Mouse (Mus musculus) C2C12 (cell line): ENCODE data around the gene Unc13c. TPM values are rescaled to one million over a fixed set of nuclear protein-coding genes. Genes with fewer than 3 reads are reported as not detected.

ENCODE experiments used
- H3K27me3 ChIP-seq: one replicate; pipeline ENCODE4 v1.6.1; 2011; ENCODE audit not compliant: control insufficient read depth, insufficient read depth, insufficient read length
- H3K36me3 ChIP-seq: one replicate; pipeline ENCODE4 v1.6.1; 2011; ENCODE audit not compliant: control insufficient read depth, insufficient read depth
- H3K4me3 ChIP-seq: one replicate; pipeline ENCODE4 v1.5.1; 2011; ENCODE audit warnings: mild to moderate bottlenecking, control low read depth; ENCODE audit not compliant: poor library complexity, insufficient read depth, severe bottlenecking
- H3K79me2 ChIP-seq: one replicate; pipeline ENCODE4 v1.6.1; 2011; ENCODE audit not compliant: control insufficient read depth, insufficient read depth
- H3K79me3 ChIP-seq: one replicate; pipeline ENCODE4 v1.6.1; 2011; ENCODE audit warnings: low read depth, control low read depth
- H3ac ChIP-seq: one replicate; pipeline ENCODE3; 2011; ENCODE audit warnings: low read depth; ENCODE audit not compliant: control insufficient read depth, insufficient read length
- CEBPB ChIP-seq: IDR thresholded peaks from one replicate; pipeline ENCODE4 v1.6.1; 2011; ENCODE audit warnings: low read depth, mild to moderate bottlenecking, control low read depth, moderate library complexity
- CTCF ChIP-seq: IDR thresholded peaks from one replicate; pipeline ENCODE4 v1.5.1; 2011; ENCODE audit not compliant: control insufficient read depth, insufficient read depth, insufficient read length
- FOSL1 ChIP-seq: IDR thresholded peaks from one replicate; pipeline ENCODE4 v1.8.0; 2011; ENCODE audit warnings: mild to moderate bottlenecking, low read length; ENCODE audit not compliant: poor library complexity, insufficient read depth, severe bottlenecking
- MAX ChIP-seq: IDR thresholded peaks from one replicate; pipeline ENCODE4 v1.6.1; 2011; ENCODE audit warnings: mild to moderate bottlenecking, control low read depth
- MYOD1 ChIP-seq: IDR thresholded peaks from one replicate; pipeline ENCODE4 v1.6.1; 2011; ENCODE audit warnings: low read depth; ENCODE audit not compliant: control insufficient read depth, insufficient read length
- MYOG ChIP-seq: IDR thresholded peaks from one replicate; pipeline ENCODE4 v1.6.1; 2011; ENCODE audit not compliant: control insufficient read depth, insufficient read length; ENCODE audit errors: extremely low read depth
- USF1 ChIP-seq: IDR thresholded peaks from one replicate; pipeline ENCODE4 v1.6.1; 2011; ENCODE audit warnings: low read depth, mild to moderate bottlenecking, control low read depth, moderate library complexity
- polyA plus RNA-seq: library from polyadenylated mRNA; unstranded; fragments of >200 nt; fragmentation: generic; extraction: Trizol; gene quantifications from one replicate; pipeline ENCODE4 v1.2.1, GENCODE M21; 2012; ENCODE audit warnings: missing spikeins

Gene Unc13c
- polyA plus RNA-seq, 1 experiment = under 0.01 TPM

DNA sequence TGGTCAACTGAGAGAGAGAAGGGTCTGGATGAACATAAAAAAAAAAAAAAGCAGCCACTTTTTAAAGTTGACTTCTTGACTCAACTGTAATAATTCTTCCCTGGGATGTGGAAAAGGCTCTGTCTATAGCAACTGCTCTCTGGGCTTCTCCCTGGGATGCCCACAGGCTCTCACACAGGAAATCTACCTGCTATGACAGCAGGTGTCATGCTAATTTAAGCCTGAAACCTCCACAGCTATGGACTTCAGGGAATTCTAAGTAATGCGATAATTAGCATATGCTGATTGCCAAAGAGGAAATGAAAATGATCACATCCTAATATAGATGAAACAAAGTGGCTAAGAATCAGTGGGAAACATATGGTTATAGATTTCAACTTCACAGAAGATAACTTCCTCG is 102.1 kb downstream of the Unc13c start:
- Histone ChIP-seq H3K79me3 (no peaks in the 10 kb centered on the region), H3K4me3 (no peak overlapping the region)
- TF ChIP-seq USF1 = no peak

GRCm38 (mm10) chr9:73859469-73859868 is 109.3 kb downstream of the Unc13c start:
- no peaks in the 10 kb centered on the region for H3K79me3 ChIP-seq
- H3K79me2 ChIP-seq = no peaks in the 10 kb centered on the region
- H3K36me3 ChIP-seq = no peaks in the 10 kb centered on the region
- no peaks in the 10 kb centered on the region for H3K27me3 ChIP-seq
- TF ChIP-seq MYOD1 (no peak), FOSL1 (no peak), CEBPB (no peak), MYOG (no peak), MAX (no peak), CTCF (no peak), USF1 (no peak)
- no peak overlapping the region for H3K4me3 ChIP-seq
- no peak overlapping the region for H3ac ChIP-seq

More for the DNA sequence above, 102.1 kb downstream of the Unc13c start:
- H3K27me3 ChIP-seq = no peaks in the 10 kb centered on the region
- H3K36me3 ChIP-seq = no peaks in the 10 kb centered on the region
- H3K79me2 ChIP-seq = no peaks in the 10 kb centered on the region
- no peak overlapping the region for H3ac ChIP-seq

DNA sequence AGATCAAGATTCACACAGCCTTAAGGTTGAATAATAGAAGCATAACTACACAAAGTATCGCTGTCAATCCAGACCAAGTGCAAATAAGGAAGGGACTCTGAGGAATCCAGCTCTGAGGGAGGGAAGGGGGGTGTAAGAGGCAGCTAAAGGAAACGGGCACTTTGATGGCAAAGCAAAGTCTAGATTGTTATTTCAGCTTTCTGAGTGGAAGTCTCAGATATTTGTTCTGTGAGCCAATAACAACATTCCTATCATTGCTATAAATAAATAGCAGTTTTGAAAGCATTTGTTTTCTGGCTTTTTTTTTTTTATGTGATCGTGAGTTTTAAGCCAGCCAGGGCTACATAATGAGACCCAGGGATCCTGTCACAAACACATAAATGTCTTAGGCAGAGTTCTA is 114.5 kb downstream of the Unc13c start:
- Histone ChIP-seq H3K36me3 (no peaks in the 10 kb centered on the region), H3ac (no peak overlapping the region), H3K79me2 (no peaks in the 10 kb centered on the region), H3K4me3 (no peak overlapping the region), H3K79me3 (no peaks in the 10 kb centered on the region), H3K27me3 (no peaks in the 10 kb centered on the region)
- TF ChIP-seq CEBPB = no peak
- TF ChIP-seq MYOG = no peak
- TF ChIP-seq FOSL1 = no peak
- no peak for TF ChIP-seq USF1
- no peak for TF ChIP-seq CTCF
- no peak for TF ChIP-seq MAX
- TF ChIP-seq MYOD1 = no peak

GRCm38 (mm10) chr9:73806681-73807080 is 162.1 kb downstream of the Unc13c start:
- Histone ChIP-seq H3K4me3 (no peak overlapping the region), H3K27me3 (no peaks in the 10 kb centered on the region), H3ac (no peak overlapping the region), H3K79me2 (no peaks in the 10 kb centered on the region), H3K79me3 (no peaks in the 10 kb centered on the region), H3K36me3 (no peaks in the 10 kb centered on the region)
- TF ChIP-seq CEBPB (no peak), MYOG (no peak), MYOD1 (no peak), FOSL1 (no peak), CTCF (no peak), USF1 (no peak), MAX (no peak)

- H3K79me2 ChIP-seq = no peaks in the 10 kb centered on the region
- H3ac ChIP-seq = no peak overlapping the region
- TF ChIP-seq MYOD1 (no peak), FOSL1 (no peak), MYOG (no peak)
- no peaks in the 10 kb centered on the region for H3K27me3 ChIP-seq
- no peak overlapping the region for H3K4me3 ChIP-seq
- H3K36me3 ChIP-seq = no peaks in the 10 kb centered on the region
- H3K79me3 ChIP-seq = no peaks in the 10 kb centered on the region
These were observed 194.2 kb downstream of the Unc13c start for GRCm38 (mm10) chr9:73774616-73775015.

- H3ac ChIP-seq = no peak overlapping the region
- H3K79me3 ChIP-seq = no peaks in the 10 kb centered on the region
- TF ChIP-seq MYOG = no peak
- no peak for TF ChIP-seq CEBPB
- no peak for TF ChIP-seq USF1
- no peak for TF ChIP-seq MYOD1
- TF ChIP-seq FOSL1 = no peak
- no peak for TF ChIP-seq CTCF
- TF ChIP-seq MAX = no peak
- H3K79me2 ChIP-seq = no peaks in the 10 kb centered on the region
- no peaks in the 10 kb centered on the region for H3K36me3 ChIP-seq
- no peak overlapping the region for H3K4me3 ChIP-seq
- no peaks in the 10 kb centered on the region for H3K27me3 ChIP-seq
These were observed 213.6 kb downstream of the Unc13c start for GRCm38 (mm10) chr9:73755185-73755584.
